Mouse (Mus musculus): Measurements from ENCODE around the gene Clybl. TPM values are rescaled to one million over a fixed set of nuclear protein-coding genes. Genes with fewer than 3 reads are reported as not detected.

The Clybl gene
- total and polyA plus RNA-seq, 2 experiments from 2014 or later, result 10.6 to 21.0 TPM

DNA sequence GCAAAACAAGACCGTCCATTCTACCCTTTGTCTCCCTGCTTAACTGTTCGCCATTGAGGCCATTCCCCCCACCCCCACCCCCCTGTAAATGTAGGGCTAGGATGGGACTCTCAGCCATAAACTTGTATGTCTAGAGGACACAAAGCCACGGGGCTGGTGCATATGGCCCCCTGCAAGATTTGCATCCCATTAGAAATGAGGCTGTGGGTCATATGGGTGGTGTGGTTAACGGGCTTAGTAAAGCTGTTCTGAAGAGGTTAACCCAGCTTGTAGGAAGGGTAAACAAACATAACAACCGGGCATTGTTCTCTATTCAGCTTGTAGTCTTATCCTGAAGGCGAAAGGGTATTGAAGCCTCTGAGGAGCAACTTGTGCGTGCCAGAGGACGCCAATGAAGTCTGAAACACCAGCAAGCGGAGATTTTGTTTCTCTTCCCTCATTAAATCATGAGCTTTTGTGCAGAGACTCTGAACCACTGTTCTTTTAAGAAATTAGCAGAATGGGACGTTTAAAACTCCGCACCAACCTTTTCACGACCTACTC lies 221.3 kb downstream of the Clybl start:
- H3K36me3 ChIP-seq (ENCODE audit: insufficient read depth), result no peaks in the 10 kb centered on the region
- WGBS, result 15% methylated on average over 12 of the region's 12 CpGs
- no peak overlapping the region for H3K27ac ChIP-seq (ENCODE audit: low read depth, low read length)
- H3K27me3 ChIP-seq (ENCODE audit: insufficient read depth, low read length), result peaks cover 35% of the 10 kb centered on the region
- no peak overlapping the region for H3K9ac ChIP-seq
- H3K9me3 ChIP-seq (ENCODE audit: low read length), result no peaks in the 10 kb centered on the region
- DNase-seq, result no peak
- H3K4me1 ChIP-seq (ENCODE audit: insufficient read depth), result 0 out of 2 replicates have a peak, but pooled peaks cover 8% of the 10 kb centered on the region
- no peak for TF ChIP-seq CTCF (IDR thresholded peaks at IDR 0.05; ENCODE audit: low read depth)
- ATAC-seq, result no peak
- no peak overlapping the region for H3K4me2 ChIP-seq (ENCODE audit: low read depth)
- H3K4me3 ChIP-seq (ENCODE audit: low read depth, low read length), result no peak overlapping the region

DNA sequence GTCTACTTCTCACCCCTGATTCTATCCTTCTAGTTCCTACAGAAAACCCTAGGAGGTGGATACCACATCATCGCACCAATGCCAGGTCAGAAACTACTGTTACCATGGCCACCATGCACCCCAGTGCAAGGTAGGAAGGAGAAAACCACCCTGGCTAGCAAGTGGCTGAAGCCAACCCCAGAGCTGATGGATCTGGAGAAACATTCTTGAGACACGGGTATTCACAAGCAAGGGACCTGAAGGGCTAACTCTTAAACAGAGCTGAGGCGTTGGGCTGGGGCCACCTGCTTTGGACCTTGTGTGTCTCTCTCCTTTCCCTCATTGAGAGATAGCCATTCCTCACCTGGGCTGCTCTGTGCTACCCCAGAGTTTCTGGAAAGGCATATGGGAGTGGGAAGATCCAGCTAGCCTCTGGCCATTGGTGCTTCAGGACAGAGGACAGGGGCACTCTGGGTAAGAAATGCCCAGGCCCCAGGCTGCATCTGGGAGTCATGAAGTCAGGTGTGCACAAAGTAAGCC lies 222.0 kb downstream of the Clybl start:
- Histone ChIP-seq H3K9ac (no peak overlapping the region), H3K36me3 (ENCODE audit: insufficient read depth) (no peaks in the 10 kb centered on the region), H3K4me3 (ENCODE audit: low read depth, low read length) (no peak overlapping the region), H3K4me2 (ENCODE audit: low read depth) (no peak overlapping the region), H3K27me3 (ENCODE audit: insufficient read depth, low read length) (peaks cover 35% of the 10 kb centered on the region), H3K9me3 (ENCODE audit: low read length) (no peaks in the 10 kb centered on the region), H3K27ac (ENCODE audit: low read depth, low read length) (no peak overlapping the region), H3K4me1 (ENCODE audit: insufficient read depth) (0 out of 2 replicates have a peak, but pooled peaks cover 8% of the 10 kb centered on the region)
- no peak for ATAC-seq
- no peak for DNase-seq
- no peak for TF ChIP-seq CTCF (IDR thresholded peaks at IDR 0.05; ENCODE audit: low read depth)
- WGBS, result 50% methylated on average over 3 of the region's 3 CpGs

DNA sequence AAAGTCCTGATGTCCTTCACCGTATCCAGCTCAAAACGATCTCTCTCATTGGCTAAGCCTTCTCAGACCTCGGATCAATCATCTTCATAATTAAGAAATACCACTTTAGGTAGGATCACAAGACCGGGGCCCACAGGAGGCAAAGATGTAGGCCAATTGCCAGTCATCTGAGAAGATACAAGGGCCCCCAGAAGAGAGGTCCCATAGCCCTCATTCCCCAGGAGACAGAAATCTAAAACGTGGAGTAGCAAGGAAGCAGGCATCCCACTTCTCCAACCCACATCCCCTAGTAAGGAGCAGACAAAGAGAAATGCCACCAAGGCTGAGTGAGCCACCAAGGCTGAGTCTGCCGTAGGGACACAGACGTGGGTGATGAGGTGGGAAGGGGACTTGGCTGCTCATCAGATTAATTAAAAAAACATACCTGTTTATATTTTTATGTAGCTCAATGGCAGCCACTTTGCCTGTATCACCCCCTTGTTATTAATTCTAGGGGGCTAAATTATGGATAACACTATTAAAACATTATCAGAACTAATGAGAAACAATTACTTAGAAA lies 223.2 kb downstream of the Clybl start:
- 80% methylated on average over 7 of the region's 7 CpGs for WGBS
- H3K27me3 ChIP-seq (ENCODE audit: insufficient read depth, low read length), result peaks cover 35% of the 10 kb centered on the region
- no peak for ATAC-seq

DNA sequence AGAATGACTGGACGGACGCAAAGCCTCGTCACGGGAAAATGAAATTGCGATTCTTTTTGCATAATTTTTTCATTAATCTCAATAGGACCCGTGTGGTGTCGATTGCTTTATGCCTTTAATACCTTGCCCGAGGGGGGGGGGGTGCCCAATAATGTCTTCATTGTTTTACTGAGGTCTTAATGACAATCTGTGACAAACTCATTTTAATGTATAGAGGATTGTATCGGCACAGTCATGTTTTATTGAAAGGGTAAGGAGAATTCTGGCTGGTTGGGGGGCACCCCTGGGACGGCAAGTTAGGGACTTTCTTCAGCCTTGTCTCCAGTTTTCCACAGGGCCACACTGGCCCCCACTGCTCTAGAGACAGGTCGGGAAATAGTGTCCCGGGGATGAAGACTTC lies 223.7 kb downstream of the Clybl start:
- Histone ChIP-seq H3K9me3 (ENCODE audit: low read length) (no peaks in the 10 kb centered on the region), H3K4me3 (ENCODE audit: low read depth, low read length) (no peak overlapping the region), H3K27ac (ENCODE audit: low read depth, low read length) (no peak overlapping the region), H3K9ac (no peak overlapping the region), H3K36me3 (ENCODE audit: insufficient read depth) (no peaks in the 10 kb centered on the region), H3K4me2 (ENCODE audit: low read depth) (no peak overlapping the region), H3K27me3 (ENCODE audit: insufficient read depth, low read length) (peaks cover 35% of the 10 kb centered on the region), H3K4me1 (ENCODE audit: insufficient read depth) (0 out of 2 replicates have a peak, but pooled peaks cover 8% of the 10 kb centered on the region)
- no peak for TF ChIP-seq CTCF (IDR thresholded peaks at IDR 0.05; ENCODE audit: low read depth)
- ATAC-seq (no peak), DNase-seq (no peak)
- 43% methylated on average over 12 of the region's 12 CpGs for WGBS

More for the DNA sequence above, 223.2 kb downstream of the Clybl start:
- Histone ChIP-seq H3K4me3 (ENCODE audit: low read depth, low read length) (no peak overlapping the region), H3K36me3 (ENCODE audit: insufficient read depth) (no peaks in the 10 kb centered on the region), H3K9me3 (ENCODE audit: low read length) (no peaks in the 10 kb centered on the region), H3K4me1 (ENCODE audit: insufficient read depth) (0 out of 2 replicates have a peak, but pooled peaks cover 8% of the 10 kb centered on the region), H3K9ac (no peak overlapping the region), H3K4me2 (ENCODE audit: low read depth) (no peak overlapping the region), H3K27ac (ENCODE audit: low read depth, low read length) (no peak overlapping the region)
- DNase-seq, result no peak
- TF ChIP-seq CTCF (IDR thresholded peaks at IDR 0.05; ENCODE audit: low read depth), result no peak

GRCm38 (mm10) chr14:122405897-122406540 lies 224.5 kb downstream of the Clybl start:
- ATAC-seq, result no peak
- H3K27ac ChIP-seq (ENCODE audit: low read depth, low read length), result 0 out of 2 replicates have a peak overlapping the region, but pooled peaks have one; percentile 35
- H3K4me2 ChIP-seq (ENCODE audit: low read depth), result peak overlapping the region; percentile 53
- peak; percentile 16 for DNase-seq
- H3K27me3 ChIP-seq (ENCODE audit: insufficient read depth, low read length), result peaks cover 35% of the 10 kb centered on the region
- TF ChIP-seq CTCF (IDR thresholded peaks at IDR 0.05; ENCODE audit: low read depth), result 0 out of 2 replicates have a peak, but pooled peaks have one; percentile 14
- H3K4me3 ChIP-seq (ENCODE audit: low read depth, low read length), result peak overlapping the region; percentile 23
- WGBS, result 12% methylated on average over 18 of the region's 18 CpGs
- no peaks in the 10 kb centered on the region for H3K36me3 ChIP-seq (ENCODE audit: insufficient read depth)
- H3K4me1 ChIP-seq (ENCODE audit: insufficient read depth), result 0 out of 2 replicates have a peak, but pooled peaks cover 8% of the 10 kb centered on the region
- H3K9ac ChIP-seq, result peak overlapping the region; percentile 36
- H3K9me3 ChIP-seq (ENCODE audit: low read length), result no peaks in the 10 kb centered on the region

DNA sequence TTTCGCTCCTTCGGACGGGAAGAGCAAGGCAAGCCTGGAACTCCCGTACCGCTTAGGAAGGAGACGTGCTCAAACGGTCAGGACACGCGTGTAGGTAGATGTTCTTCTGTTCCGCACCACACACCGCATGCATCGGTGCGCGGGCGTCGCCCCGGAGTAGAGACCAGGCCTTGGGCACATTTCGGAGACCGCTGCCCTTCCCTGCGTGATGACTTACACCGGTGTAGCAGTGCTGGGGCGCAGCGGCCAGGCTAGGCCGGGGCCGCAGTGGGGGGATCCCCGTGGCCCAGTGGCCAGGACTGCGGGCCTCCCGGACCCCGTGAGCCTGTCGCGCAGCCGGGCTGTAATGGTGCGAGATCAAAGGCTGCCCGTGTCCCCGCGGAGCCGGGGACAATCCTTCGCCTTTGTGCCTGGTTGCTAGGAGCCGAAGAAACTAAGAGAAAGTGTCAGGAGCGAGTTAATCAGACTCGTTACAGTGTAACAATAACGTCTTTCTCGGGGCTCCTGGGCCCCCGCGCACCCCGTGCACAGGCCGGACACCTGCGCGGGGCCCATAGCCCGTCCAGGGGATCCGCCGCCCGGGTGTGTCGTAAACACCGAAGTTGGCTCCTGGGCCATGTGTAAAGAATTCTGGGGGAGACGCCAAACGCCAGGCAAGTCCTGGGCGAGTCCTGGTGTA lies 225.2 kb downstream of the Clybl start:
- Histone ChIP-seq H3K9me3 (ENCODE audit: low read length) (no peaks in the 10 kb centered on the region), H3K27ac (ENCODE audit: low read depth, low read length) (peak overlapping the region; percentile 35; the same call in 1 of the 2 replicates), H3K36me3 (ENCODE audit: insufficient read depth) (no peaks in the 10 kb centered on the region), H3K4me2 (ENCODE audit: low read depth) (peak overlapping the region; percentile 53), H3K27me3 (ENCODE audit: insufficient read depth, low read length) (peaks cover 35% of the 10 kb centered on the region), H3K4me3 (ENCODE audit: low read depth, low read length) (peak overlapping the region; percentile 23), H3K4me1 (ENCODE audit: insufficient read depth) (0 out of 2 replicates have a peak, but pooled peaks cover 8% of the 10 kb centered on the region), H3K9ac (peak overlapping the region; percentile 36)
- ATAC-seq, result peak; percentile 78
- WGBS, result 4% methylated on average over 58 of the region's 58 CpGs
- DNase-seq, result peak; percentile 54
- no peak for TF ChIP-seq CTCF (IDR thresholded peaks at IDR 0.05; ENCODE audit: low read depth)

Measured in forebrain, postnatal 0 days (tissue).